14 mouse cellular contexts compared by ENCODE assay signal in the genomic region with DNA sequence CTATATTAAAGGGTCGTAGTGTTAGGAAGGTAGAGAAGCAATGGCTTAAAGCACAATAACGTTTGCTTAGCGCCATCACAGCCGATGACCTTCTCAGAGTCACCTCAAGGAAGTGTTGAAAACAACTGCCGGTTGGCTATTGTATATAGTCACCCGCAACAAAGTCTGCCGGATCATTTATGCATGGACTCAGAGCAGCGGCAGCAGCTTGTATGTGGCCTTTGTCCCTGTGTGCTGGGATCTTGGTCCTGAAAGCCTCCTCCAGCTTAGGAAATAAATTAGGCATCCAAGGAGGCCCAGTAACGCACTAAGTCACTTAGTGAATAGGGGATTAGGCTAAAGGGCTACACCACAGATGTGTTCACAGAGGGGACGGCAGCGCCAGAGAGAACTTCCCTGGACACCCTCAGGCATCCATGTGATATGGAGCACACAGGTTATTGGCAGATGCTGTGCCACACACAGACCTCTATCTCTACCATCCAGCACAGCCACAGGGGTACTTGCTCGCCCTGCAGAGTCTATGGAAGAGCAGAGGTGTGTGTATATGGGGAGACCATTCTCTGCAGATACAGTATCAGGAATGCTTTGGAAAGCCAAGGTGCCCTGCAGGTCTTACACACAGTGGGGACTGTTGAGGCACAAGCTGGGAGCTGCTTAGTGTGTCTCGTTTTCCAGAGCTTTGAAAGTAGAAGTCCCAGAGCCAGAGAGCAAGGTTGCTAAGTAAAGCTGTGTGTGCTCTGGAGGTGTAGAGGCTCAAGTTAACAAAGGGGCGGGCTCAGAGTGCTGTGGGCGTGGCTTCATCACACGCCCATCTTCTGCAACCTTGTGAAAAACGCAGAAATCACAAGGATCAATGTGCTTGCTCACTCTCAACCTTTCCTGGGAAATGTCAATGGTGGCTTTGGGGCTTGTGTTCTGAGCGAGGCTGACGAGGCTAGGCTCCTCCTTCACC. TPM values are rescaled to one million over a fixed set of nuclear protein-coding genes. Genes with fewer than 3 reads are reported as not detected.
DNase-seq lines count a peak whose midpoint lies in the region; ATAC-seq lines count a peak whose summit lies in the region.
"Had no signal": no experiment of that assay in that cellular context is flagged by ENCODE, and none has a peak within 500 bp of the region (broad histone marks: within the 10 kb centered on the region; RNA-seq: fewer than 3 reads in every experiment).

No protein-coding gene starts in this region.

- no peaks in the 10 kb centered on the region for H3K4me1 ChIP-seq in hindbrain, embryonic 11.5 days (replicated peaks; ENCODE audit: control insufficient read depth, insufficient read depth, low read length)
- H3K4me1 ChIP-seq in hindbrain, embryonic 13.5 days (replicated peaks), result peaks cover 32% of the 10 kb centered on the region
- H3K4me1 ChIP-seq in forebrain, embryonic 13.5 days, result peaks cover 26% of the 10 kb centered on the region

- no peak overlapping the region for H3K4me2 ChIP-seq in hindbrain, embryonic 11.5 days (replicated peaks; ENCODE audit: low read depth, low read length)
- H3K4me2 ChIP-seq in hindbrain, embryonic 13.5 days, result no peak overlapping the region
- no peak overlapping the region for H3K4me2 ChIP-seq in forebrain, embryonic 13.5 days
- H3K4me2 ChIP-seq: kidney, embryonic 15.5 days had no signal

- no peaks in the 10 kb centered on the region for H3K9me3 ChIP-seq in hindbrain, embryonic 11.5 days (ENCODE audit: control insufficient read depth, low read length)
- H3K9me3 ChIP-seq in hindbrain, embryonic 13.5 days, result no peaks in the 10 kb centered on the region
- H3K9me3 ChIP-seq in forebrain, embryonic 13.5 days (replicated peaks), result no peaks in the 10 kb centered on the region
- H3K9me3 ChIP-seq: kidney, embryonic 15.5 days had no signal

- H3K36me3 ChIP-seq in hindbrain, embryonic 11.5 days (ENCODE audit: control insufficient read depth, insufficient read depth, low read length), result no peaks in the 10 kb centered on the region
- H3K36me3 ChIP-seq in hindbrain, embryonic 13.5 days, result no peaks in the 10 kb centered on the region
- H3K36me3 ChIP-seq in forebrain, embryonic 13.5 days (ENCODE audit: poor library complexity, severe bottlenecking), result no peaks in the 10 kb centered on the region
- H3K36me3 ChIP-seq: kidney, embryonic 15.5 days had no signal

- DNase-seq in hindbrain, embryonic 11.5 days (ENCODE audit: low spot score), result peak; percentile 31
- peak; percentile 29 for DNase-seq in R1 (ENCODE audit: low read depth, low spot score)
- DNase-seq in lung, postnatal 36 days, result peak; percentile 52
- DNase-seq in cerebellum, adult 11-12 months, result no peak
- DNase-seq in gastrocnemius, postnatal 4 days (ENCODE audit: low spot score in 2 of 2), result no peak
- no peak for DNase-seq in urinary bladder, postnatal 25 days (ENCODE audit: low spot score)
- DNase-seq: adrenal gland, adult 2 months; cerebellum, adult 9-11 months; gastrocnemius, postnatal 10 days; thymus, postnatal 14 days had no signal

- H3K27ac ChIP-seq in hindbrain, embryonic 11.5 days (ENCODE audit: low read depth, low read length), result no peak overlapping the region
- no peak overlapping the region for H3K27ac ChIP-seq in hindbrain, embryonic 13.5 days
- no peak overlapping the region for H3K27ac ChIP-seq in forebrain, embryonic 13.5 days
- H3K27ac ChIP-seq: kidney, embryonic 15.5 days had no signal

- no peak overlapping the region for H3K9ac ChIP-seq in hindbrain, embryonic 11.5 days (ENCODE audit: low read depth, low read length)
- H3K9ac ChIP-seq in hindbrain, embryonic 13.5 days, result no peak overlapping the region
- H3K9ac ChIP-seq in forebrain, embryonic 13.5 days, result no peak overlapping the region
- H3K9ac ChIP-seq: kidney, embryonic 15.5 days had no signal

- no peak overlapping the region for H3K4me3 ChIP-seq in hindbrain, embryonic 11.5 days (ENCODE audit: low read depth, low read length)
- H3K4me3 ChIP-seq in hindbrain, embryonic 13.5 days, result no peak overlapping the region
- no peak overlapping the region for H3K4me3 ChIP-seq in forebrain, embryonic 13.5 days
- H3K4me3 ChIP-seq: kidney, embryonic 15.5 days had no signal

- ATAC-seq in hindbrain, embryonic 11.5 days (ENCODE audit: low FRiP score), result peak; percentile 47
- no peak for ATAC-seq in hindbrain, embryonic 13.5 days (ENCODE audit: low FRiP score)
- ATAC-seq in forebrain, embryonic 13.5 days, result peak; percentile 48; the same call in 1 of the 2 replicates

- H3K27me3 ChIP-seq in hindbrain, embryonic 11.5 days (ENCODE audit: control insufficient read depth, insufficient read depth, low read length), result no peaks in the 10 kb centered on the region
- no peaks in the 10 kb centered on the region for H3K27me3 ChIP-seq in hindbrain, embryonic 13.5 days
- H3K27me3 ChIP-seq in forebrain, embryonic 13.5 days, result peaks cover 55% of the 10 kb centered on the region
- H3K27me3 ChIP-seq: kidney, embryonic 15.5 days had no signal

- 39% methylated on average over 19 of the region's 19 CpGs for WGBS in hindbrain, embryonic 11.5 days
- WGBS in hindbrain, embryonic 13.5 days, result 41% methylated on average over 19 of the region's 19 CpGs
- 10% methylated on average over 19 of the region's 19 CpGs for WGBS in forebrain, embryonic 13.5 days

RNA-seq across cellular contexts. Expression of a gene that starts 34.7 kb away (rescaled TPM):
- 0.11 and 0.19 TPM in 2 replicates for polyA plus RNA-seq in hindbrain, embryonic 11.5 days (2014; fragmentation: Nextera tagmentation; extraction: Ambion mirVana)
- 0.16 and 0.21 TPM in 2 replicates for polyA plus RNA-seq in hindbrain, embryonic 13.5 days (2015; fragmentation: Nextera tagmentation; extraction: Ambion mirVana)
- 0.41 and 0.84 TPM in 2 replicates for polyA plus RNA-seq in forebrain, embryonic 13.5 days (2015; fragmentation: Nextera tagmentation; extraction: Ambion mirVana)
- total RNA-seq in gastrocnemius, postnatal 4 days (2021), result under 1 TPM; 0.37 to 0.52 TPM
- polyA plus RNA-seq: liver, embryonic 16.5 days had no signal

Comparison
In these comparisons a context has a peak if more than half of its experiments do, and no peak if none do; other contexts are left out.
1. DNase-seq: peak in hindbrain, embryonic 11.5 days (single experiment), R1 (single experiment) and lung, postnatal 36 days (single experiment); none in cerebellum, adult 11-12 months (single experiment), gastrocnemius, postnatal 4 days (0 of 2) and urinary bladder, postnatal 25 days (single experiment).